Mouse (Mus musculus): ENCODE data around the gene Tex21. TPM values are rescaled to one million over a fixed set of nuclear protein-coding genes. Genes with fewer than 3 reads are reported as not detected.

Tex21 gene
- polyA plus RNA-seq, 1 experiment from 2014 or later, result not detected

GRCm38 (mm10) chr12:76194526-76194925 lies 52.0 kb downstream of the Tex21 start:
- H3K4me3 ChIP-seq (replicated peaks), result no peak overlapping the region
- H3K4me2 ChIP-seq, result no peak overlapping the region
- peaks cover 7% of the 10 kb centered on the region; the same call in 1 of the 2 replicates for H3K27me3 ChIP-seq
- no peak overlapping the region for H3K27ac ChIP-seq
- peaks cover 13% of the 10 kb centered on the region for H3K4me1 ChIP-seq (replicated peaks)
- H3K9ac ChIP-seq (replicated peaks), result no peak overlapping the region
- no peaks in the 10 kb centered on the region for H3K36me3 ChIP-seq
- 77% methylated on average over 3 of the region's 3 CpGs for WGBS
- H3K9me3 ChIP-seq, result no peaks in the 10 kb centered on the region
- ATAC-seq (ENCODE audit: insufficient number of reproducible peaks, insufficient read depth, low FRiP score, low TSS enrichment, low read depth), result no peak

- no peaks in the 10 kb centered on the region for H3K9me3 ChIP-seq
- no peaks in the 10 kb centered on the region for H3K36me3 ChIP-seq
- H3K4me2 ChIP-seq, result no peak overlapping the region
- WGBS, result 41% methylated on average over 11 of the region's 11 CpGs
- no peak overlapping the region for H3K9ac ChIP-seq (replicated peaks)
- H3K4me1 ChIP-seq (replicated peaks), result peaks cover 6% of the 10 kb centered on the region
- no peak for ATAC-seq (ENCODE audit: insufficient number of reproducible peaks, insufficient read depth, low FRiP score, low TSS enrichment, low read depth)
- no peak overlapping the region for H3K4me3 ChIP-seq (replicated peaks)
- no peak overlapping the region for H3K27ac ChIP-seq
- H3K27me3 ChIP-seq, result peaks cover 7% of the 10 kb centered on the region; the same call in 1 of the 2 replicates
Observed at GRCm38 (mm10) chr12:76190940-76191339, 55.6 kb downstream of the Tex21 start.

GRCm38 (mm10) chr12:76187849-76188248 lies 58.7 kb downstream of the Tex21 start:
- Histone ChIP-seq H3K9me3 (no peaks in the 10 kb centered on the region), H3K9ac (replicated peaks) (no peak overlapping the region), H3K4me3 (replicated peaks) (no peak overlapping the region), H3K27ac (no peak overlapping the region), H3K4me2 (no peak overlapping the region), H3K36me3 (no peaks in the 10 kb centered on the region), H3K4me1 (replicated peaks) (no peaks in the 10 kb centered on the region; the same call in 1 of the 2 replicates), H3K27me3 (no peaks in the 10 kb centered on the region)
- WGBS, result 34% methylated on average over 8 of the region's 8 CpGs
- no peak for ATAC-seq (ENCODE audit: insufficient number of reproducible peaks, insufficient read depth, low FRiP score, low TSS enrichment, low read depth)

GRCm38 (mm10) chr12:76186473-76186872 lies 60.1 kb downstream of the Tex21 start:
- no peaks in the 10 kb centered on the region; the same call in 1 of the 2 replicates for H3K4me1 ChIP-seq (replicated peaks)
- H3K4me2 ChIP-seq, result no peak overlapping the region
- H3K9ac ChIP-seq (replicated peaks), result no peak overlapping the region
- no peak overlapping the region for H3K27ac ChIP-seq
- H3K27me3 ChIP-seq, result no peaks in the 10 kb centered on the region
- ATAC-seq (ENCODE audit: insufficient number of reproducible peaks, insufficient read depth, low FRiP score, low TSS enrichment, low read depth), result no peak
- no peaks in the 10 kb centered on the region for H3K36me3 ChIP-seq
- H3K4me3 ChIP-seq (replicated peaks), result no peak overlapping the region
- no peaks in the 10 kb centered on the region for H3K9me3 ChIP-seq
- 85% methylated on average over 1 of the region's 1 CpGs for WGBS

- no peaks in the 10 kb centered on the region for H3K36me3 ChIP-seq
- no peaks in the 10 kb centered on the region for H3K27me3 ChIP-seq
- no peaks in the 10 kb centered on the region; the same call in 1 of the 2 replicates for H3K4me1 ChIP-seq (replicated peaks)
- no peaks in the 10 kb centered on the region for H3K9me3 ChIP-seq
- H3K4me2 ChIP-seq, result no peak overlapping the region
- no peak overlapping the region for H3K9ac ChIP-seq (replicated peaks)
- no peak overlapping the region for H3K4me3 ChIP-seq (replicated peaks)
- no peak for ATAC-seq (ENCODE audit: insufficient number of reproducible peaks, insufficient read depth, low FRiP score, low TSS enrichment, low read depth)
- H3K27ac ChIP-seq, result no peak overlapping the region
- 76% methylated on average over 10 of the region's 10 CpGs for WGBS
Observed at GRCm38 (mm10) chr12:76185167-76185816, 61.3 kb downstream of the Tex21 start.

GRCm38 (mm10) chr12:76184271-76184670 lies 62.3 kb downstream of the Tex21 start:
- H3K4me3 ChIP-seq (replicated peaks), result no peak overlapping the region
- H3K9ac ChIP-seq (replicated peaks), result no peak overlapping the region
- no peak for ATAC-seq (ENCODE audit: insufficient number of reproducible peaks, insufficient read depth, low FRiP score, low TSS enrichment, low read depth)
- H3K36me3 ChIP-seq, result no peaks in the 10 kb centered on the region
- H3K4me1 ChIP-seq (replicated peaks), result no peaks in the 10 kb centered on the region; the same call in 1 of the 2 replicates
- H3K27ac ChIP-seq, result no peak overlapping the region
- no peaks in the 10 kb centered on the region for H3K9me3 ChIP-seq
- 70% methylated on average over 6 of the region's 6 CpGs for WGBS
- no peaks in the 10 kb centered on the region for H3K27me3 ChIP-seq
- H3K4me2 ChIP-seq, result no peak overlapping the region

- no peak overlapping the region for H3K4me2 ChIP-seq
- H3K9ac ChIP-seq (replicated peaks), result no peak overlapping the region
- H3K27ac ChIP-seq, result no peak overlapping the region
- no peaks in the 10 kb centered on the region for H3K9me3 ChIP-seq
- ATAC-seq (ENCODE audit: insufficient number of reproducible peaks, insufficient read depth, low FRiP score, low TSS enrichment, low read depth), result no peak
- no peaks in the 10 kb centered on the region; the same call in 1 of the 2 replicates for H3K4me1 ChIP-seq (replicated peaks)
- no peak overlapping the region for H3K4me3 ChIP-seq (replicated peaks)
- no peaks in the 10 kb centered on the region for H3K36me3 ChIP-seq
- 85% methylated on average over 6 of the region's 6 CpGs for WGBS
- H3K27me3 ChIP-seq, result no peaks in the 10 kb centered on the region
Observed at GRCm38 (mm10) chr12:76182831-76183230, 63.7 kb downstream of the Tex21 start.

- no peaks in the 10 kb centered on the region for H3K36me3 ChIP-seq
- H3K4me3 ChIP-seq (replicated peaks), result no peak overlapping the region
- ATAC-seq (ENCODE audit: insufficient number of reproducible peaks, insufficient read depth, low FRiP score, low TSS enrichment, low read depth), result no peak
- no peaks in the 10 kb centered on the region; the same call in 1 of the 2 replicates for H3K4me1 ChIP-seq (replicated peaks)
- H3K9me3 ChIP-seq, result no peaks in the 10 kb centered on the region
- H3K27ac ChIP-seq, result no peak overlapping the region
- H3K4me2 ChIP-seq, result no peak overlapping the region
- WGBS, result 61% methylated on average over 8 of the region's 8 CpGs
- H3K9ac ChIP-seq (replicated peaks), result no peak overlapping the region
- H3K27me3 ChIP-seq, result peaks cover 9% of the 10 kb centered on the region
Observed at GRCm38 (mm10) chr12:76181471-76181870, 65.1 kb downstream of the Tex21 start.

GRCm38 (mm10) chr12:76180442-76180841 lies 66.1 kb downstream of the Tex21 start:
- no peak overlapping the region for H3K4me2 ChIP-seq
- H3K27ac ChIP-seq, result no peak overlapping the region
- no peaks in the 10 kb centered on the region; the same call in 1 of the 2 replicates for H3K4me1 ChIP-seq (replicated peaks)
- WGBS, result 74% methylated on average over 6 of the region's 6 CpGs
- peaks cover 12% of the 10 kb centered on the region for H3K27me3 ChIP-seq
- no peak overlapping the region for H3K4me3 ChIP-seq (replicated peaks)
- H3K9ac ChIP-seq (replicated peaks), result no peak overlapping the region
- ATAC-seq (ENCODE audit: insufficient number of reproducible peaks, insufficient read depth, low FRiP score, low TSS enrichment, low read depth), result no peak
- H3K36me3 ChIP-seq, result no peaks in the 10 kb centered on the region
- H3K9me3 ChIP-seq, result no peaks in the 10 kb centered on the region

GRCm38 (mm10) chr12:76179527-76179926 lies 67.0 kb downstream of the Tex21 start:
- Histone ChIP-seq H3K27me3 (peaks cover 12% of the 10 kb centered on the region), H3K9ac (replicated peaks) (no peak overlapping the region), H3K4me1 (replicated peaks) (no peaks in the 10 kb centered on the region; the same call in 1 of the 2 replicates), H3K4me2 (no peak overlapping the region), H3K4me3 (replicated peaks) (no peak overlapping the region), H3K27ac (no peak overlapping the region), H3K9me3 (no peaks in the 10 kb centered on the region), H3K36me3 (no peaks in the 10 kb centered on the region)
- 58% methylated on average over 4 of the region's 4 CpGs for WGBS
- ATAC-seq (ENCODE audit: insufficient number of reproducible peaks, insufficient read depth, low FRiP score, low TSS enrichment, low read depth), result no peak

- H3K27me3 ChIP-seq, result peaks cover 12% of the 10 kb centered on the region
- H3K36me3 ChIP-seq, result no peaks in the 10 kb centered on the region
- H3K9ac ChIP-seq (replicated peaks), result no peak overlapping the region
- WGBS, result 55% methylated on average over 5 of the region's 5 CpGs
- ATAC-seq (ENCODE audit: insufficient number of reproducible peaks, insufficient read depth, low FRiP score, low TSS enrichment, low read depth), result no peak
- H3K27ac ChIP-seq, result no peak overlapping the region
- no peaks in the 10 kb centered on the region for H3K4me1 ChIP-seq (replicated peaks)
- H3K4me3 ChIP-seq (replicated peaks), result no peak overlapping the region
- no peaks in the 10 kb centered on the region for H3K9me3 ChIP-seq
- no peak overlapping the region for H3K4me2 ChIP-seq
Observed at GRCm38 (mm10) chr12:76179051-76179450, 67.5 kb downstream of the Tex21 start.
